Mouse (Mus musculus): ENCODE results near the gene Tmem115.

- TF ChIP-seq TAL1 (IDR thresholded peaks at IDR 0.05; ENCODE audit: low read length) (no peak), GATA1 (IDR thresholded peaks at IDR 0.05; ENCODE audit: low read length) (no peak)
These were observed 44.8 kb downstream of the Tmem115 start, which contains the start of gene Naa80 for GRCm38 (mm10) chr9:107578587-107578986.
